Mouse (Mus musculus) intestine, embryonic 16.5 days (tissue): Measurements from ENCODE around the gene Nobox. TPM values are rescaled to one million over a fixed set of nuclear protein-coding genes. Genes with fewer than 3 reads are reported as not detected.

Experiments used
- ATAC-seq: fragments of 200-750 bp; cut with Nextera tagmentation; 2 replicates; pipeline ENCODE4 v1.8.0; 2017; ENCODE audit warnings: moderate TSS enrichment, moderate library complexity
- H3K27ac ChIP-seq: fragments of 300-500 bp; sonication (generic); 2 replicates; pipeline ENCODE4 v1.5.1; 2014; ENCODE audit warnings: mild to moderate bottlenecking, low read length
- H3K27me3 ChIP-seq: fragments of 300-500 bp; sonication (generic); replicated peaks from 2 replicates; pipeline ENCODE4 v1.6.1; 2014; ENCODE audit warnings: low read length, control low read depth, mixed read lengths; ENCODE audit not compliant: control insufficient read depth, insufficient read depth
- H3K36me3 ChIP-seq: fragments of 300-500 bp; sonication (generic); 2 replicates; pipeline ENCODE4 v1.6.1; 2014; ENCODE audit warnings: low read length, control low read depth; ENCODE audit not compliant: control insufficient read depth, insufficient read depth
- H3K4me1 ChIP-seq: fragments of 300-500 bp; sonication (generic); 2 replicates; pipeline ENCODE4 v1.6.1; 2014; ENCODE audit warnings: low read length, control low read depth, mixed read lengths; ENCODE audit not compliant: control insufficient read depth, insufficient read depth
- H3K4me2 ChIP-seq: fragments of 300-500 bp; sonication (generic); 2 replicates; pipeline ENCODE4 v1.6.1; 2014; ENCODE audit warnings: low read depth, low read length, control low read depth
- H3K4me3 ChIP-seq: fragments of 300-500 bp; sonication (generic); 2 replicates; pipeline ENCODE4 v1.5.1; 2014; ENCODE audit warnings: mild to moderate bottlenecking, low read length
- H3K9ac ChIP-seq: fragments of 300-500 bp; sonication (generic); 2 replicates; pipeline ENCODE4 v1.6.1; 2014; ENCODE audit warnings: low read depth, low read length
- H3K9me3 ChIP-seq: fragments of 300-500 bp; sonication (generic); 2 replicates; pipeline ENCODE4 v1.6.1; 2016; ENCODE audit warnings: low read length, control low read depth; ENCODE audit not compliant: control insufficient read depth
- WGBS: fragments of 180-500 bp; shearing (Covaris S2); extraction: QIAGEN DNeasy Blood & Tissue Kit; methylation state at CpG from one replicate; pipeline ENCODE4 v1.1.7; 2014; 5-methylcytosine and 5-hydroxymethylcytosine counted together
- polyA plus RNA-seq: library from polyadenylated mRNA; unstranded; fragments of >200 nt; fragmentation: Nextera tagmentation; extraction: Ambion mirVana; gene quantifications from 2 replicates; pipeline ENCODE4 v1.2.1, GENCODE M21; 2015

Gene Nobox
- polyA plus RNA-seq, 1 experiment from 2014 or later: not detected

DNA sequence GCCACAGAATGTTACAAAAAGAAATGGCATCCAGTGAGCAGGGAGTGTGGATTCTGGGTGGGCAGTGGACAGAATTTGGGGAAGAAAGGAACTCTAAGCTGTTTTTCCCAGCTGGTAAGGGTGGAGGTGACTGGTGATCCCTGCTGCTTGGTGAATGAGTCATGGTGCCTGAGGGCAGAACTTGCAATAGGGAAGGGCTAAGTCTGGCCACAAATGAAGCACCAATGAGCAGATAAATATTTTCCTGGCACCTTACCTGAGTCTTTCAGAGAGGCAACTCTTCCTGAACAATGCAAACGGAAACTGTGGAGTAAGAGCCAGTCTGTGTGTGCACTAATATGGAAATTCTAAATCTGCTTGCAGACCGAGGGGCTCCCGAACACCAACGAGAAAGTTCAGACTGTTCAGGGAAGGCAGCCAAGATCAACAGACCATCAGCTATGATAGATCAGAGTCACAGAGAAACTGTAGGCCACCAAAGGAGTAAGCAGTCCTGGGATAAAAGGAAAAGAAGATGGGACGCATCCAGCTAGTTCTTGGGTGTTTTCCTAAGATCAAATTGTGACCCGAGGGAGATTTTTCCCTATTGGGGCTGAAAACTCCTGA is 16.8 kb downstream of the Nobox start:
- H3K4me1 ChIP-seq: peaks cover 27% of the 10 kb centered on the region
- H3K27me3 ChIP-seq: no peaks in the 10 kb centered on the region
- peaks cover 14% of the 10 kb centered on the region for H3K36me3 ChIP-seq
- H3K9ac ChIP-seq: peak overlapping the region; percentile 29; the same call in 1 of the 2 replicates
- H3K4me2 ChIP-seq: no peak overlapping the region
- peak; percentile 85 for ATAC-seq
- H3K27ac ChIP-seq: peak overlapping the region; percentile 91
- 47% methylated on average over 6 of the region's 6 CpGs for WGBS
- H3K9me3 ChIP-seq: no peaks in the 10 kb centered on the region
- H3K4me3 ChIP-seq: no peak overlapping the region

- H3K27me3 ChIP-seq: no peaks in the 10 kb centered on the region
- H3K9me3 ChIP-seq: no peaks in the 10 kb centered on the region
- H3K4me1 ChIP-seq: peaks cover 27% of the 10 kb centered on the region
- H3K4me3 ChIP-seq: no peak overlapping the region
- peak overlapping the region; percentile 91 for H3K27ac ChIP-seq
- H3K9ac ChIP-seq: peak overlapping the region; percentile 29; the same call in 1 of the 2 replicates
- no peak overlapping the region for H3K4me2 ChIP-seq
- WGBS: 35% methylated on average over 3 of the region's 3 CpGs
- peaks cover 18% of the 10 kb centered on the region for H3K36me3 ChIP-seq
- ATAC-seq: peak; percentile 87
Observed at GRCm38 (mm10) chr6:43292041-43292440, 17.3 kb downstream of the Nobox start.

GRCm38 (mm10) chr6:43280481-43280880 is 28.9 kb downstream of the Nobox start:
- ATAC-seq: no peak
- no peak overlapping the region for H3K4me2 ChIP-seq
- no peaks in the 10 kb centered on the region for H3K27me3 ChIP-seq
- no peak overlapping the region for H3K9ac ChIP-seq
- H3K27ac ChIP-seq: no peak overlapping the region
- H3K4me1 ChIP-seq: no peaks in the 10 kb centered on the region
- H3K4me3 ChIP-seq: no peak overlapping the region
- H3K9me3 ChIP-seq: no peaks in the 10 kb centered on the region
- 95% methylated on average over 5 of the region's 5 CpGs for WGBS
- peaks cover 14% of the 10 kb centered on the region for H3K36me3 ChIP-seq

GRCm38 (mm10) chr6:43278247-43278646 is 31.1 kb downstream of the Nobox start:
- no peaks in the 10 kb centered on the region for H3K9me3 ChIP-seq
- ATAC-seq: no peak
- no peak overlapping the region for H3K9ac ChIP-seq
- H3K4me2 ChIP-seq: no peak overlapping the region
- no peaks in the 10 kb centered on the region for H3K27me3 ChIP-seq
- peaks cover 14% of the 10 kb centered on the region for H3K36me3 ChIP-seq
- H3K27ac ChIP-seq: no peak overlapping the region
- H3K4me1 ChIP-seq: no peaks in the 10 kb centered on the region
- no peak overlapping the region for H3K4me3 ChIP-seq

DNA sequence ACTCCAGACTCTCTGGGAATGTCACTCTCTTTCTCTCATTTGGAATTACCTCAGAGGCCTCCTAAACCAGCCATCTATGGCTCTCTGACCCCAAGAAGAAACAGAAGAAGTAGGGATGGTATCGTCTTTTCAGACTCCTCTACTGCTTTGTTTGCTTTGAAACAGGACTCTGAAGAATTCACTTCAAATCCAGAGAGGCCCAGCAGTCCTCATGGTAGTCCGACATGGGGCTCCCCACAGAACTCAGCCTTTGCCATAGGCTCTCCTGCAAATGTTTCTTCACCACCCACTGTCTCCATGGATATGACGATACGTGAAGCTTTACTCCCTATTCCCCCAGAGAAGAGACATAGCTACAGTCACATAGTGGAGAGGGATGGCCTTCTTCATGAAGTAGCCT is 35.2 kb downstream of the Nobox start:
- Histone ChIP-seq H3K36me3 (peaks cover 11% of the 10 kb centered on the region; the same call in 1 of the 2 replicates), H3K9me3 (no peaks in the 10 kb centered on the region), H3K4me3 (no peak overlapping the region), H3K4me1 (no peaks in the 10 kb centered on the region), H3K27me3 (no peaks in the 10 kb centered on the region), H3K4me2 (no peak overlapping the region), H3K9ac (no peak overlapping the region), H3K27ac (no peak overlapping the region)
- 88% methylated on average over 4 of the region's 4 CpGs for WGBS
- ATAC-seq: no peak

DNA sequence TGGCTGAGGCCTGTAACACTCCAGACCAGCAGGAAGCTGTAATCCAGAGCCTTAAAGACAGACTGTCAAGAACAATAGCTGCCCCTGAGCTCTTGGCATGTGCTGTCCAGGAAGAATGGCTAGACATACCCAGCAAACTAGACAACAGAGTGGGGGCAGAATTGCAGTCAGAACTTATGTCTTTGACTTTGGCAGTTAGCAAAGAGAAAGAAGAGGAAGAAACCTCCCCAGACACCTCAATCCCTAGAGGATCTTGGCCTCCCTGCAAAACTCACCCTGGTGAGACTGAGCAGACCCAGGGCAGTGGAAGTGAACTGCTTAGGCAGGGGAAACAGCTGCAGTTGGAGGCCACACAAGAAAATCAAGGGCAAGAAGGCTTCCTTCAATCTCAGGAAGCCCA is 36.8 kb downstream of the Nobox start:
- no peaks in the 10 kb centered on the region for H3K9me3 ChIP-seq
- peaks cover 11% of the 10 kb centered on the region; the same call in 1 of the 2 replicates for H3K36me3 ChIP-seq
- no peak overlapping the region for H3K9ac ChIP-seq
- no peak overlapping the region for H3K4me2 ChIP-seq
- H3K27ac ChIP-seq: peak overlapping the region; percentile 57; the same call in 1 of the 2 replicates
- no peaks in the 10 kb centered on the region for H3K27me3 ChIP-seq
- ATAC-seq: 0 out of 2 replicates have a peak, but pooled peaks have one; percentile 34
- H3K4me1 ChIP-seq: no peaks in the 10 kb centered on the region
- no peak overlapping the region for H3K4me3 ChIP-seq

DNA sequence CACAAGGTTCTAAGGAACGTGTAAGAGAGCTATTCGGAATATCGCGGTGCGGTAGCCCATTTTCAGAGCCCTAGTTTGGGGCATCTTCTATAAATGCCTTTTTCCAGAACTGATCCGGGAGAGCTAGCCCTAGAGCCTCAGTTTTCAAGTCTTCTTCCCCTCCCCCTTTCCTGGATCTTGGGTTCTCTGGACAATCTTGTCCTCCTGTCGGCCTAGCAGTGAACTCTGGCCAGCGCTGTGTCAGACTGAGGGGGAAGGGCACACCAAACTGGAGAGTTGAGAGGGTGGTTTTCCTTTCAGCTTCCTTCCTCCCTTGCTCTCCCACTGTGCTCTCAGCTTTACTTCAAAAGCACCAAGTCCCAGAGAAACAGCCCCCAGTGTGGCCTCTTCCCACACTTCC is 43.0 kb downstream of the Nobox start:
- Histone ChIP-seq H3K4me1 (peaks cover 13% of the 10 kb centered on the region), H3K36me3 (0 out of 2 replicates have a peak, but pooled peaks cover 2% of the 10 kb centered on the region), H3K4me2 (peak overlapping the region; percentile 81), H3K9ac (peak overlapping the region; percentile 90), H3K27ac (peak overlapping the region; percentile 76), H3K4me3 (peak overlapping the region; percentile 78), H3K9me3 (no peaks in the 10 kb centered on the region), H3K27me3 (no peaks in the 10 kb centered on the region)
- 2% methylated on average over 8 of the region's 8 CpGs for WGBS
- ATAC-seq: peak; percentile 70

DNA sequence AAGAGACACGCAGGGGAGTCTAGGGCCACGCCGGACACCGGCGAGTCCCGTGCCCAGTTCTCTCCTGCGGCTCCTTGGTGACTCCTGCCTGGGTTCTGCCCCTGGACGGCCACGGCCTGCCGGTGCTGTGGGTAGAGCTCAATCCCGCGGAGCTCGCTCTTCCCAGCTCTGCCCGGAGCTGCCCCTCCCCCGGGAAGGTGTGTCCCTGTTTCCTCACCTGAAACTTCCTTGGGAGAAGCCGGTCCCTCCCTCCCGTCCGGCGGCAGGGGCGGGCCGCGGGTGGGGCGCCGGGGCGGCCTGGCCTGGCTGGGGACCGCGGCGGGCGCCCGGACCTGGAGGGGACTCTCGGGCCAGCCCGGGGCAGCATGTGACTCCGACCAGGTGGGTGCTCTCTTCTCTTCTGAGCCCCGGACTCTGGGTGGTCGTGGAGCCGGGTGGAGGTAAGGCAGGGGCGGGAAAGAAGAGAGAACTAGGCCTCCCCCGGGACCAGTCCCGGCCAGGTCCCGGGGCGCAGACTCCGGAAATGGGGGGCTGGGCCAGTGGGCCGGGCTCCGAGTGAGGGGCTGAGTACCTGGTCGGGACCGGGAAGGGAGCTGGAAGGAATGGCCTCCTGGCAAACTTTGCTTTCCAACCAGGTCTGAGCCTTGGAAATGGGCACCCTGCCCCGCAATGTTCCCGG is 43.9 kb downstream of the Nobox start, which contains the start of gene Arhgef5:
TSS of gene Arhgef5 (plus strand) at position 220 of the 679 bp plus-strand sequence.
- Histone ChIP-seq H3K36me3 (0 out of 2 replicates have a peak, but pooled peaks cover 2% of the 10 kb centered on the region), H3K4me3 (peak within 1 kb of the TSS; percentile 78), H3K27ac (peak within 1 kb of the TSS; percentile 76), H3K4me2 (peak within 1 kb of the TSS; percentile 81), H3K9me3 (no peaks in the 10 kb centered on the region), H3K9ac (peak within 1 kb of the TSS; percentile 90), H3K4me1 (peaks cover 13% of the 10 kb centered on the region), H3K27me3 (no peaks in the 10 kb centered on the region)
- peak; percentile 96 for ATAC-seq
- WGBS: under 1% methylated on average over 48 of the region's 48 CpGs

- Histone ChIP-seq H3K36me3 (no peaks in the 10 kb centered on the region), H3K9me3 (no peaks in the 10 kb centered on the region), H3K4me1 (0 out of 2 replicates have a peak, but pooled peaks cover 4% of the 10 kb centered on the region), H3K4me3 (no peak overlapping the region), H3K9ac (no peak overlapping the region), H3K27me3 (no peaks in the 10 kb centered on the region), H3K27ac (no peak overlapping the region), H3K4me2 (no peak overlapping the region)
- ATAC-seq: no peak
- 52% methylated on average over 2 of the region's 2 CpGs for WGBS
Observed at GRCm38 (mm10) chr6:43260756-43261155, 48.6 kb downstream of the Nobox start.
